Mouse (Mus musculus) cerebellum, adult 11-12 months (tissue): ENCODE measurements around the gene Scnn1b.
A peak's percentile ranks its signal among the peaks of the same experiment; 100 is the strongest.

ENCODE experiments used
- DNase-seq: peaks from one replicate; pipeline ENCODE4 v3.0.0; 2022

Gene Scnn1b

DNA sequence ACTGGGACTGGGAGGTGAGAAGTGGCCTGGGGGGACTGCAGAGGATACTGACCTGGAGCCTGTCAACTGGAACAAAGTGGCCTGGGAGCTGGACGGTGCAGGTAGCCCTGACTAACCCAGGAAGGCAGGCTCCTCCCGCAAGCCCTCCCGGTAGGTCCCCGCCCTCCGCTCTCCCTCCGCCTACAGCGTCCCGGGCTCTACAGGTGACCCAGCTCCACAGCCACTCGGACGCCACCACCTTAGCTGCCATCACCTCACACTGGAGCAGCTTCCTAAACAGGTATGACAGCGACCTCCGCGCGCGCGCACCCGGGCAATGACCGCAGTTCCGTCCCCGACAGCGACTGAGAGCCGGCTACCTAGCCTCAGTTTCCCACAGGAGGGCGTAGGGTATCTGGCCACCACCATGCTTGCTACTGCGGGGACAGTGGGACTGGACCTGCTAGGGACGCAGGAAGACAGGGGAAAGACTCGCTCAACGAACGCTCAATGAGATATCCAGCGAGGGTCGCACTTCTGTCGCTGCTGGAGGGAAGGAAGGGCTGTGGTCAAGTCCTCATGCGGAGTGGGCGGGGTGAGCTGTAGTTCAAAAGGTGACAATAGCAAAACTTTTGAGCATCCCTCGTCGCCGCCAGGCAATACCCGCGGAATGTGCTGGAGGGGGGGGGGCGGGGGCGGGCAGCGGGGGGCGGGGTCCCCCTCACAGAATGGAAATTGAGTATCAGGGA is at the start of gene Scnn1b:
Gene Scnn1b (plus strand): TSS at position 181 of the 728 bp plus-strand sequence.
- DNase-seq = no peak

DNA sequence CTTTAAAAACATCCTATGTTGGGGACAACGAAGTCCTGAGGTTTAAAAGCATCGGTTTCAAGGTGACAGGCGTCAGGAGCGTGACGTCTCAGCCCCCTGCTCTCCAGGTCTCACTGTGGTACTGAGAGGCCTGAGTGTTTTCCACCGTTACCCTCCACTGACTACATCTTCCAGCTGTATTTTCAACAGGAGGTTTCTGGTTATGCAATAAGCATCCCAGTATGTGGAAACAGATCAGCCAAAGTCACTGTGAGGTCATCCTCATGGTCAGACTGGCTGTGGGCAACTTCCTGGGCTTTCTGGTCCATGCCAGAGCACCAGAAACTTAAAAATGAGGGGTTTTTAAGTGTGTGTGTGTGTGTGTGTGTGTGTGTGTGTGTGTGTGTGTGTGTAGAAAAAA is 43.2 kb upstream of the Scnn1b start:
- no peak for DNase-seq

DNA sequence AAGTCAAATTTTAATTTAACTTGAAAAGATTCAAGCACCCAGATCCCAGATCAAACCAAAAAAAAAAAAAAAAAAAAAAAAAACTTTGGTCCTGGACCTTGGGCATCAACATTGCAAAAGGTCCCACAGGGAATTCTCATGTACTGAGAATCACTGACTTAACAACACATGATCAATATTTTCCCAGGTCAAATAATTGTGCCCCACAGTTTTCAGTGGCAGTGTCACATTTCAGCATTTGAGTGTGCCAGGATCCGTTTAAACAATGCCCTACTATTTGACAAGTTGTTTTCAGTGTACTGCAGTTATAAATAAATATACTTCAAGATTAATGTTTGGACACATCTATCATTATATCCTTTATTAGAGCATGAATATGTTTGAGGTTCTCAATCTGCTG is 36.4 kb upstream of the Scnn1b start:
- no peak for DNase-seq

DNA sequence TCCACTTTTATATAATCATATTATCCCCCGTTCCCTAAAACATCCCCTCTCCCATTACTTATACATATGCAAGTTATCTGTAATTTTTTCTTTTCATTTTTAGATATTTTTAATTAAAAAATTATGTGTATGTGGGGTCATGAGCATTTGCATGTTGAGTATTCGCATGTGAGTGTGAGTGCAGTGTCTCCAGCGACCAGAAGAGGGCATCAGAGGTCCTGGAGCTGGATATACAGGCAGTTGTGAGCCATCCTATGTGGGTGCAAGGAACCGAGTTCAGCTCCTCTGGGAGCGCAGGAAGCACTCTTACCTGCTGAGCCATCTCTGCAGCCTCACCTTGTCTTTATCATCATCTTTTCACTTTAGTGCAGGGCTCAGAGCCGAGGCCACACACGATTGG is 29.4 kb upstream of the Scnn1b start:
- no peak for DNase-seq

DNA sequence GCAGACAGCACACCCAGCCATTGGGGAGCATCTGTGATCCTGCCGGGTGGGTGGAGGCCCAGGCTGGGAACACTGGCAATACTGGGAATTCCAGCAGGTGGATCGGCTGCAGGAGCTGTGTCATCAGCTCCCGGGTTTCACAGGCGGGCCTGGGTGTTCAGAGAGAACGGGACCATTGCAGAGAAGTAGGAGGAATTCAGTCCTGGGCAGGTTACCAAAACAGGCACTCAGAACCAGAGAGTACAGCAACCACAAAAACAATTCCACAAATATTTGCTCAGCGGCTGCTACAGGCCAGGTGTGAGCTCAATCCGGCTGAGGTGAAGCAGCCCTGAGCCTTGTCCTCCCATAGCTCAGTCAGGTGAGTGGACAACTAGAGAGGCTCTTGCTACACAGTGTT is 28.0 kb upstream of the Scnn1b start:
- DNase-seq = no peak

DNA sequence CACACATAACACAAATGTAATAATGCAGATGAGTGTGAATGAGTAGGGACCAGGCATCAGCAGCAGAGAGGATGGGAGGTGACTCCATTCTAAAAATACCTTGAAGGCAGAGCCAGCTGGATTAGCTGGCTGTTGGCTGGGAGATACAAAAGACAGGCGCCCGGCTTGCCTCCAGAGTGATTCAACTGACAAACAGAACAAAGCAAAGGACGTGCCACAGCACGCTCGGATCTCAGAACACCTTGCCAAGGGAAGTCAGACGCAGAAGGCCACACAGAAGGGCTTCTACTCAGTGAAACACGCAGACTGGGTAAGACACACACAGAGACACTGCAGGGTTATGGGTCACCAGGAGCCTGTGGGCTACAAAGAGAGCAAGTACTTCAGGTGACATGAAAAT is 24.0 kb upstream of the Scnn1b start:
- peak; percentile 18 for DNase-seq

DNA sequence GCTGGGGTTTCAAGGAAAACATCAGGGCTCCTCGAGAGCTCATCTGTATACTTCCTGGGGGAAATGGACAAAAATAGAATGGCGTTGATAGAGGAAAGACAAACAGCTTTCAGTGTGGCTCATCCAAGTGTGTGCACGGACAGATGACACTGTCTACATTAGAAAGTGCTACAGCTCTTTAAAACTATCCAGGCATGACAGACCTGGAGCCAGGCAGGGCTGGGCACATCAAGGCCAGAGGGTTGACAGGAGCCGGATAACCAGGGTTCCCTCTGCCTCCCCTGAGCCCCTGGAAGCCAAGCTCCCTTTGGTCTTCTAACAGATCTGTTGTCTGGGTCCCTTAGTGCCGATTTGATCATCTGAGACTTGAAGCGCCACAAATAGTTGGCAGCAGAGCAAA is 22.6 kb upstream of the Scnn1b start:
- DNase-seq = no peak

DNA sequence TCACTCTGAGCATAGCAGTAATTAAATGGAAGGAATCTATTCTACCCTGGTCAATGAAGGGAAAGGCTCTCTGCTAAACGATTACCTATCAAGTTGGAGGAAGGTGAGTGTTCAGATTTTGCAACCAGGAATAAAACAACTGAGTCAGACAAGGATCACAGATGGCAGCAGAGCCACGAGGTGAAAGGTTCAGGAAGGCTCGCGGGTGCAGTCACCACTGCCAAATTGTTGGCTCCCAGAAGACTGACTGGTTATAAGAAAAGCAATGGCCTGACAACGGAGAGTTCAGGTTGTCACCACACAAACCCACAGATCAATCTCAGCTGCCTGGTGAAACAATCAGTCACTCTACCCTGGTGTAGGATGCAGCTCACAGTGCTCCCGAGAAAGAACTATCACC is 18.9 kb upstream of the Scnn1b start:
- DNase-seq = no peak

DNA sequence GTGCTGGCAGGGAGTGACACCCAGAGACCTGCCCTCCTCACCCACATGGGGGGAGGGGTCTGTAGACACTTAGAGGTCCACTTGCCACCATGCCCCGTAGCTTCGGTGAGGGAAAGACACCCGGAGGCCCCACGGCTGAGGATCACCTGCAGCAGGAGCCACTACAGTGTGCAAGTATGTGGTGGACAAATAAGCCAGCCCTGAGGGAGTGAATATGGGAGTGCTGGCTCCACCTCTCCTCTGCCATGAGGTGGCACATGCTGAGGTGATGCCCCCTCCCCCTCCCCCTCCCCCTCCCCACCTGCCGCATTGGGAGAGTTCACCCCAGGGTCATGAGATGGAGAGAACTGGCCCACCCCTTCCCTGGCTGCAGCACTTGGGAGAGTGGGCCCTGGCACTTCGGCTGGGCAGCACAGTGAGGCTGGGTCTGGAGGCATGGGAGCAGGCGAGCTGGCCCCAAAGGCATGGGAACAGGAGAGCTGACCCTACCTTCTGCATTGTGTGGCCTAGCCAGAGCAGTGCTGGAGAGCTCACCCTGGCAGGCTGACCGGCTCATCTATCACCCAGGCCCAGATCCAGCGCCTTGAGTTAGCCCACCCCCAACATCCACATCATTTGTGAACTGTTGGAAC is 16.2 kb upstream of the Scnn1b start:
- no peak for DNase-seq

DNA sequence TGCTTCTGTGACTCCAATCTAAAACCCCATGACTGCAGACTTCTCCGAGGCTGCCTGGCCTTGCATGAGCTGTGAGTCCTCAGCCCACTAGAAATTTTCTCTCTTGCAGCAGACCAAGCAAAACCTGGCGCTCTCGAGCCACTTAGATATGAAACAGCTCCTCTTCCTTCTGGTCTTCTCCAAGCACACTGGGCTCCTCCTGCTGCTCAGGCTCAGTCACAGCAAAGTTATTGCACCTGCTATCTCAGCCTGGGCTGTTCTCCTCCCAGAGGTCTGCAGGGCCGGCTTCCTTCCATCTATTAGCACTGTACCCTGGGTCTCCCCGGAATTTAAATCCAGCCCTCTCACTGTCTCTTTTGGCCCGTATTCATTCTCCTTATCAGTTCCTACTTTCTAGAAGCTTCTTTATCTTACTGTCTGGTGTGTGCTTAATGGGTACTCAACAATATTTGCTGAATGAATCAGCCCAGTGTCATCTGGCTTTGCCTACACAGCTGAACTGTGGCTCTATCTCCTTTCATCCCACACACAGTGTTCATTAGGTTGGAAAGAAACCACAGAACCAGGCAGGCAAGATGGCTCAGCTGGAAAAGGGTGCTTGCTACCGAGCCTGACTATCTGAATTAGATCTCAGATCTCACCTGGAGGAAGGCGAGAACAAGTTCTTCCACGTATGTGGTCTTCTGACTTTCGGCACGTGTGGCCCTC is 7.5 kb upstream of the Scnn1b start:
- no peak for DNase-seq

DNA sequence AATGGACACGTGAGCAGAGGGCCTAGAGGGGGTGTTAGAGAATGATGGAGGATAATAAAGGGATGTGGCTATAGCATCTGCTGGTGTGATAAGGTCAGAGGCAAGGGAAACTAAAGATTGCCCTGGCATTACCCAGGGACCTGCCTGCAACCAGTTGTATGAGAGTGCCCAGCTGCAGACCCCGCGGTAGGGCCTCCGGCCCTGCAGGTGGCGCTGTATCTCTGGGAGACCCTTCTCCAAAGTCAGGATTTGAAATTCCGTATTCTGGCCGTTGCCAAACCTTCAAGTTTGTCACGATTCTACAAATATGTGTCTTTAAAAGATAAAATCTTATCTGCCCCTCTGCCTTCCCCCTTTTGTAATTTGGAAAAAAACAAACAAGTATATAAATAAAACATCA is 5.9 kb upstream of the Scnn1b start:
- no peak for DNase-seq

DNA sequence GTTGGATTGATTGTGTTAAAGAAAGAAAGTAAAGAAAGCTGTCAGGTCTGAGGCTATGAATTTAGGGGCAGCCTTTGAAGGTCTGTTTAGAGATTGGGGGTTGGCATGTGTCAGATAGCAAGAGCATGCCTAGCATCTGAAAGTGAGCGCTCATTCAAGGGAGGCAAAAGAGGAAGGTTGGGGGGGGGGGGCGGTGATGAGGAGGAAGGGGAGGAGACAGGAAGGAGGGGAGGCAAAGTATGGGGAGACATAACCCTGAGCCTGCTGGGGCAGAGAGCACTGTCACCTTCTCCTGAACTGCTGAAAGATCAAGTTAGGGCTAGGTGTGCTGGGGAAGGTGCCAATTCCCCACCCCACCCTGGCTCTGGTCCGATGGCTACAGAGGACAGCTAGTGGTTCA is 6.8 kb downstream of the Scnn1b start:
- no peak for DNase-seq

DNA sequence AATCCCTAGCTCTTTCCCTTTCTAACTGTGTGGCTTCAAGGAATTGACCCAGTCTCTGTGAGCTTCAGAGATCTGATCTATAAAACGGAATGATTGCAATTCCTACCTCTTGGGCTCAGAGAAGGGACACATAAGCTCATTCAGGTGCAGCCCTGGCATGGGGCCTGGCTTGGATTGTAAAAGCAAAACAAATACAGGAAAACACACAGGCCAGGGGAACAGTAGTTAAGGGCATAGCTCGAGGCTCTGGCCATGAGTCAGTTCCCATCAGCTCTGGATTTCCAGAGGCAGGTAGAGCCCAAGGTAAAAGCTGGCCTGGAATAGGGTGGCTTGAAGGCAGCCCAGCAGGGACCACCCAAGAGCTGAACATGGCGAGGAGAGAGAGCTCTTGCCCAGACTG is 9.2 kb downstream of the Scnn1b start:
- no peak for DNase-seq

DNA sequence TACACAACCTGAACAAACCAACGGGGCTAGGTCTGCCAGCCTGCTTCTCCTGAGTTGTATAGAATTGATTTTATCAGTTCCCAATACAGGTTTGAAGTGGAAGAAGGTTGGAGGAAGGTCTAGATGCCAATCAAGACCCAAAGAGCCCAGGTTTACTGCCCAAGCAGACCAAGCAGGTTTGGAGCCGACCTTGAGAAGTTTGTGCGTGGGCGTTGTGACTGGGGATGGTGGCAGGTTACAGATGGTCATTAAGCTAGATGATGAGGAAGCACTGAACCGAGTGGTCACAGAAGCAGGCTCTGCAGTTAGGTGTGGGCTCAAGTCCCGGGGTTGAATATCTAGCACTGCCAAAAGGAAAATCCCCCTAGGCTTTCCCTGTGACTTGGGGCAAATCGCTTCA is 9.9 kb downstream of the Scnn1b start:
- no peak for DNase-seq

DNA sequence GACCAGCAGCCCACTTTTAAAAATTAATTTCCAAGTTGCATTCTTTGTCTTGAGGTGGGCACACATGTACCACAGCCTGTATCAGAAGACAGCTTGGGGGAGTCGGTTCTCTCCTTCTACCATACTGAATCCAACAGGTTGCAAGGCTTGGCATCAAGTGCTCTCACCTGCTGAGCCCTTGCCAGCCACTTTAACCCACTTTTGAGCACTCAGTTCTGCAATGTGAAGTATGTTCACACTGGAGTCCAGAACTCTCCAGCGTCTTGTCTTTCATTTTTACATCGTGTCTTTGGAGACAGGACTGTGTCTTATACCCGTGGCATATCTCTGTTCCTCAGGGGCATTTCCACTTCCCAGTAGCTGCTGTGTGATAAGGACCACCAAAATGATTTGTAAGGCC is 15.4 kb downstream of the Scnn1b start:
- DNase-seq = no peak

DNA sequence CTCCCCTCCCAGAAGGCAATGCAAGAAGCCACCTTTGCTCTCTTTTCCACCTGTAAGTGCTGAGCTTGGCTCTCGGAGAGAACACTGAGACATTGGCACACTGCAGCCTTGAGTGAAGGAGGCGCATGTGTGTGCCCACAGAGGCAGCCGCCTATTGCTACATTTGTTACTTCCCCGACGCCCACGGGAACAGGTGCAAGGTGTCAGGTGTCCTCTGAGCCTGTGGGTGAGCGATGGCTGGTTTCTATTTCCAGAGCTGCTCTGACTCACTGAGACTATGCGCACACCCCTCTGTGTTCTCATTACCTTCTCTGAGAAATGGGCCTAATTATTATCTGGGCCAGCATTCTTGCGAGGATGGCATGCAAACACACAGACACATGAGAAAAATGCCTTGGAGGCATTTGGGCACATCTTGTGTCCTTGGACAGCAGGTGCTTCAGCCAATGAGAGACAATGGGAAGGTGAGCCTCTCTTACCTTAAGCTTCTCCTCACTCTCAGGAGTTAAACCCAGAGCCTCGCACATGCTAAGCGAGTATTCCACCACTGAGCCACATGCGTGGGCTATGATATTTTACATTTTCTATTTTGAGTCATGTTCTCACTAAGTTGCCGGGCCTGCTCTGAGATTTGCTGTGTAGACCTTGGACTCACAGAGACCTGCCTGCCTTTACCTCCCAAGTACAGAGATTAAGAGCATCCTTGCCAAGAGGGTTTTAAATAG is 26.0 kb downstream of the Scnn1b start:
- peak; percentile 30 for DNase-seq

DNA sequence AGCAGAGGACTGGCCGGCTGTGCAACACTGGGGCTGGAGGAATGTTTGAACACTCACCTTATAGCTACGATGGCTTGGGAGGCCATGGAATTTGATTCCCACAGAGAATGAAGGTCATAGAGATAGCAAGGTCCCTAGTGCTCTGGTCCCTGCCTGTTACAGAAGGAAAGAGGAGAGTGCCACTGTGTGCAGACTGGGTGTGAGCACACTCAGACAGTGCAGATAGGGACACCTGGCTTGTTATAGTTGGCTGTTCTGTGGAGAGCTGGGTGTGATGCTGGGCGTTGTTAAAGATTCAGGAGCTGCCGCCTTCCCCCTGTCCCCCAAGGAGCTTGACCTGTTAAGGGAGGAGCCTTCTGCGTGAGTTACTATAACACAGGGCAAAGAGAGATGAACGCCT is 31.9 kb downstream of the Scnn1b start:
- no peak for DNase-seq

DNA sequence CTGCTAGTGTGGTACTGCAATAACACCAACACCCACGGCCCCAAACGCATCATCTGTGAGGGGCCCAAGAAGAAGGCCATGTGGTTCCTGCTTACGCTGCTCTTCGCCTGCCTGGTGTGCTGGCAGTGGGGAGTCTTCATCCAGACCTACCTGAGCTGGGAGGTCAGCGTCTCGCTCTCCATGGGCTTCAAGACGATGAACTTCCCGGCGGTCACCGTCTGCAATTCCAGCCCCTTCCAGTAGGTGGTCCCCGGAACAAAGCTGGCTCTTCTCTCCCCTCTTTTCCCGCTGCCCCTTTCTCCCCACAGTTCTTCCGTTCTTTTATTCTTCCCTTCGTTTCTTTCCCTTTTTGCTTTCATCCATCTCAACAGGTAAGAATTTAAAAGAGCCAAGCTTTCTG is 34.5 kb downstream of the Scnn1b start:
- peak; percentile 48 for DNase-seq

DNA sequence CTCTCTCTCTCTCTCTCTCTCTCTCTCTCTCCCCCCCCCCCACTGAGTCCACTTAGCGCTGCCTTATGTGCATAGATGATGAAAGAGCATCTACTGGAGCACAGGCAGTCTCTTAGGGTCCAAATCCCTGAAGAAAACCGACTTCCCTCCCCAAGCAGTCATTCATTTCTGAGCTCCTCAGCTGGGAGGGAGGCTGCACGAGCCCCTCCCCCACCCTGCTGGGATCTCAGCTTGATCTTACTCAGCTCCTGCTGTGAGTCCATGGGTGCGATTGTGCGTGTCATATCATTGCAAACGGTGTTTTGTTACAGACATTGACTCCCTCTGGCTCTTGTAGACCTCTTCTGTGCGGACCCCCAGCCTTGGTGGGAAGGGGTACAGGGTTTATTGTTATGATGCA is 35.1 kb downstream of the Scnn1b start:
- no peak for DNase-seq

DNA sequence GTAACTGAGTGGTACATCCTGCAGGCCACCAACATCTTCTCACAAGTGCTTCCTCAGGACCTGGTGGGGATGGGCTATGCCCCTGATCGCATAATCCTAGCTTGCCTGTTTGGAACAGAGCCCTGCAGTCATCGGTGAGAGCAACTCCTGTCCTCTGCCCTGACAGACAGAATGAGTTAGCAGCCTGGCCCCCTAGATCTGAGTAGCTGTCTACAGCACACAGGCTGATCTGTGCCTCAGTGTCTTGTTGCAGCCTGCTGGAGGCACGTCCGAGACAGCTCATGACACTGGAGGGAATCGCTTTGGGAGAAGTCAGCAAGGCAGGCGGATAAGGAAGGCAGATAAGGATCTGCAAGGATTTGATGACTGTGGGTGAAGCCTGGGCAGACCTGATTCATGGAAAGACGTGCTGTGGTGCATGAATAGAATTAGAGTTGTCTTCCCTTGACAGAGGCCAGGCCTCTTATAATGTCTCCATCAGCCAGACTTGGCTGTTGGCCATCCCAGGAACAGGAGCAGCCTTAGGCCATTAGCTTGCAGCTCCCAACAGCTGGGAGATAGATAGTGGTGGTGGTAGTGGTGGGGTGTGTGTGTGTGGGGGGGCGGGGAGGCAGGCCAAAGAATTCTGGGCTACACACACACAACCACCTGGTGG is 38.0 kb downstream of the Scnn1b start:
- DNase-seq = no peak

DNA sequence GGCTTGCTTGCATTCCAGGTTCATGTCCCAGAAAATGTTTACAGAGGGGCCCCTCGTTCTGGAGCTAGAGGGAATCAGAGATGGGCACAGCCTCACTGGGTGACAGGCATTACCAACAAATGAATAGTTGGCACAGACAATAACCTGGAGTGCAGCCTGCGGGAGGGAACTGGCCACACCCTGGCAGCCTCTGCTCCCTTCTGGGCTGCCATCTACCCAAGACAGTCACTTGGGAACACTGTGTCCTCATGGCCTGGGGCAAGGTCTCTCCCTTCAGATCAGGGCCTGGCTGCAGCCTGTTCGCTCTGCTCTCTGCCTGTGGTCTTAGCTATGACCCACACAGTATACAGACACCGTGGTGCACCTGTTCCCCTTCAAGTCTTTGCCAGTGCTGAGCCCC is 42.0 kb downstream of the Scnn1b start:
- no peak for DNase-seq

DNA sequence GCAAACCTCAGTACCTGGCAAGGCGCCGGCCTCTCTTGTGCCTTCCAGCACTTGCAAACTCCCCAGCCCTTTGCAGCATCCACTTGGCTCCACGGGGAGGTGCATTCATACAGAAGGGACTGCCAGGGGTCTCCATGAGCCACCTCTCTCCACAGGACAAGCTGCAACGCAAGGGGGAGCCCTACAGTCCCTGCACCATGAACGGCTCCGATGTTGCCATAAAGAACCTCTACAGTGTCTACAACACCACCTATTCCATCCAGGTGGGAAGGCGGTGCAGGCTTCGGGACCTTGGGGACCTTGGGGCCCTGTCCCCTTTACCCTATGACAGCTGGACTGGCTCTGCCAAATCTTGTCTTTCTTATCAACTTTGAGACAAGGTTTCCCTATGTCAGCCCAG is 47.4 kb downstream of the Scnn1b start:
- no peak for DNase-seq

DNA sequence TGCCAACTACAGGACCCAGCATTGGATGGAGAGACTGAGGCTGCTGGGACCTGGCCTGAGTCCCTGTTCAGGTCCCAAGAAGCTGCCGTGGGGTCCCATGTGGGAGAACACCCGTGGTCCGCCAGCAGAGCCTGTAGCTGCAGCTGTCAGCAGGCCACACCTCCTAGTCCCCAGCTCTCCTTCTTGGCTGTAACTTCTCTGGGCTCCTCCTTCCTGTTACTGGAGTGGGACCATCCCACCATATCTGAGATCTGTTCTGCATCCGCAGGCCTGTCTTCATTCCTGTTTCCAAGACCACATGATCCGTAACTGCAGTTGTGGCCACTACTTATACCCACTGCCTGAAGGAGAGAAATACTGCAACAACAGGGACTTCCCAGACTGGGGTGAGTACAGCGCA is 49.1 kb downstream of the Scnn1b start:
- DNase-seq = no peak
